In the genomic region with DNA sequence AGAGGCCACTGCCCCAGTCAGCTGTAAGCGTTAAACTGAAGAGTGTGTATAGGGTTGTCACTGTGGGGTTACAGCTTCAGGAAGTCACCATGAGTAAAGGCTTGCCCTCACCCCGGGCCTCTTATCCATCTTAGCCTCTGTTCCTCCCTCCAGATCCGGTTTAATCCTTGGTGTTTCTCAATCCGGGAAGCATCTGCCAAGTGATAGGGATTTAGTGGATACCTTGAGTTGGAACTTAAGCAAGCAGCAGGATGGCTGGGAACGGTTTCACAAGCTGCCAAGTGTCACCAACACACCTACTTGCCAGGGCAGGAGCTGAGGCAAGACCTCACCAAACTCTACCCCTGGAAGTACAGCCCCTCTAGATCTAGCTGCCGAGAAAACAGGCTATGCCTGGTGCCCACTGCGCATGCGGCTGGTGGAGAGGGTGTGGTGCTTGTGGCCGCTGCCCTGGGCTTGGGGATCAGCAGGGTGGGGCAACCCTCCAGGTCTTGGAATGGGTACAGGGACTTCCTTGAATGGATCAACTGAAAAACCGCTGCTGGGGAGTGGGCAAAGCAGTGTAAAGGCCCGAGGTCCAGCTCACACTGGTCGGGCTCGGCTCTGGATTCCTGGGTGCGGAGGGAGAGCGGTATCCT, we compare ENCODE assay signal across 11 mouse cellular contexts. TPM values are rescaled to one million over a fixed set of nuclear protein-coding genes. Genes with fewer than 3 reads are reported as not detected.
DNase-seq lines count a peak whose midpoint lies in the region; ATAC-seq and TF ChIP-seq lines count a peak whose summit lies in the region.
"Had no signal": no experiment of that assay in that cellular context is flagged by ENCODE, and none has a peak within 500 bp of the region (broad histone marks: within the 10 kb centered on the region; RNA-seq: fewer than 3 reads in every experiment).

No protein-coding gene starts in this region.

- TF ChIP-seq EP300 in stomach, postnatal 0 days (optimal IDR thresholded peaks at IDR 0.05): no peak

- no peak for TF ChIP-seq CTCF in stomach, postnatal 0 days (IDR thresholded peaks at IDR 0.05; ENCODE audit: low read depth)

- no peak overlapping the region for H3K4me3 ChIP-seq in lung, embryonic 15.5 days
- H3K4me3 ChIP-seq in stomach, postnatal 0 days (ENCODE audit: low read depth, low read length): no peak overlapping the region

- H3K27me3 ChIP-seq in lung, embryonic 15.5 days: peaks cover 11% of the 10 kb centered on the region; the same call in 1 of the 2 replicates
- no peaks in the 10 kb centered on the region for H3K27me3 ChIP-seq in stomach, postnatal 0 days (ENCODE audit: control insufficient read depth, insufficient read depth, low read length)

- peak overlapping the region; percentile 95; the same call in 1 of the 2 replicates for H3K4me2 ChIP-seq in lung, embryonic 15.5 days
- peak overlapping the region; percentile 97 for H3K4me2 ChIP-seq in stomach, postnatal 0 days (replicated peaks; ENCODE audit: low read depth)

- no peaks in the 10 kb centered on the region for H3K36me3 ChIP-seq in lung, embryonic 15.5 days
- no peaks in the 10 kb centered on the region for H3K36me3 ChIP-seq in stomach, postnatal 0 days (ENCODE audit: control insufficient read depth, insufficient read depth, low read length)

- 62% methylated on average over 15 of the region's 15 CpGs for WGBS in lung, embryonic 15.5 days
- WGBS in stomach, postnatal 0 days: 51% methylated on average over 15 of the region's 15 CpGs

- no peaks in the 10 kb centered on the region for H3K9me3 ChIP-seq in lung, embryonic 15.5 days
- 0 out of 2 replicates have a peak, but pooled peaks cover 3% of the 10 kb centered on the region for H3K9me3 ChIP-seq in stomach, postnatal 0 days (ENCODE audit: control insufficient read depth, low read length)

- ATAC-seq in lung, embryonic 15.5 days (ENCODE audit: borderline replicate concordance, extremely low read depth, low FRiP score, low TSS enrichment): no peak
- ATAC-seq in stomach, postnatal 0 days (ENCODE audit: low FRiP score, low TSS enrichment): no peak

- H3K4me1 ChIP-seq in lung, embryonic 15.5 days: peaks cover 30% of the 10 kb centered on the region
- peaks cover 9% of the 10 kb centered on the region for H3K4me1 ChIP-seq in stomach, postnatal 0 days (replicated peaks; ENCODE audit: control insufficient read depth, insufficient read depth)

- peak; percentile 63 for DNase-seq in retina, postnatal 1 day
- DNase-seq in retina, embryonic 14.5 days (ENCODE audit: low spot score): no peak
- peak; percentile 99 for DNase-seq in gonadal fat pad, adult 2 months (ENCODE audit: low read depth)
- DNase-seq in stomach, postnatal 0 days (ENCODE audit: low spot score): peak; percentile 65
- no peak for DNase-seq in ovary, postnatal 10 days (ENCODE audit: low spot score)
- no peak for DNase-seq in thymus, postnatal 4 days
- DNase-seq in cerebellum, postnatal 36 days: no peak
- DNase-seq: kidney, postnatal 36 days; thymus, postnatal 25 days had no signal

- no peak overlapping the region for H3K9ac ChIP-seq in lung, embryonic 15.5 days
- peak overlapping the region; percentile 43 for H3K9ac ChIP-seq in stomach, postnatal 0 days (ENCODE audit: low read length)

- H3K27ac ChIP-seq in lung, embryonic 15.5 days: no peak overlapping the region
- peak overlapping the region; percentile 24; the same call in 1 of the 2 replicates for H3K27ac ChIP-seq in stomach, postnatal 0 days (replicated peaks)

RNA-seq across cellular contexts. Expression of a gene that starts 2.4 kb away (rescaled TPM):
- polyA plus RNA-seq in gonadal fat pad, adult 2 months (2012; rRNA removed): 110 and 121 TPM in 2 replicates
- 61.2 and 61.4 TPM in 2 replicates for polyA plus RNA-seq in lung, embryonic 15.5 days (2015; fragmentation: Nextera tagmentation; extraction: Ambion mirVana)
- polyA plus RNA-seq in stomach, postnatal 0 days (2015; fragmentation: Nextera tagmentation; extraction: Ambion mirVana): 53.6 and 58.9 TPM in 2 replicates

RNA-seq across cellular contexts. Expression of a gene that starts 15.1 kb away (rescaled TPM):
- 0.09 and 0.18 TPM in 2 replicates for polyA plus RNA-seq in gonadal fat pad, adult 2 months (2012; rRNA removed)
- polyA plus RNA-seq in lung, embryonic 15.5 days (2015; fragmentation: Nextera tagmentation; extraction: Ambion mirVana): not detected in 2 replicates
- polyA plus RNA-seq in stomach, postnatal 0 days (2015; fragmentation: Nextera tagmentation; extraction: Ambion mirVana): 0.05 TPM in 1 of 2 replicates, not detected in the other
- polyA plus RNA-seq: heart, embryonic 16.5 days had no signal

RNA-seq across cellular contexts. Expression of a gene that starts 40.5 kb away (rescaled TPM):
- 47.5 and 68.2 TPM in 2 replicates for polyA plus RNA-seq in gonadal fat pad, adult 2 months (2012; rRNA removed)
- 517 and 528 TPM in 2 replicates for polyA plus RNA-seq in lung, embryonic 15.5 days (2015; fragmentation: Nextera tagmentation; extraction: Ambion mirVana)
- 569 and 588 TPM in 2 replicates for polyA plus RNA-seq in stomach, postnatal 0 days (2015; fragmentation: Nextera tagmentation; extraction: Ambion mirVana)

Comparison
In these comparisons a context has a peak if more than half of its experiments do, and no peak if none do; other contexts are left out.
1. DNase-seq: peak in retina, postnatal 1 day (single experiment), gonadal fat pad, adult 2 months (single experiment) and stomach, postnatal 0 days (single experiment); none in retina, embryonic 14.5 days (single experiment), ovary, postnatal 10 days (single experiment), thymus, postnatal 4 days (single experiment) and cerebellum, postnatal 36 days (0 of 2).